8 mouse cellular contexts compared by ENCODE assay signal in the genomic region with DNA sequence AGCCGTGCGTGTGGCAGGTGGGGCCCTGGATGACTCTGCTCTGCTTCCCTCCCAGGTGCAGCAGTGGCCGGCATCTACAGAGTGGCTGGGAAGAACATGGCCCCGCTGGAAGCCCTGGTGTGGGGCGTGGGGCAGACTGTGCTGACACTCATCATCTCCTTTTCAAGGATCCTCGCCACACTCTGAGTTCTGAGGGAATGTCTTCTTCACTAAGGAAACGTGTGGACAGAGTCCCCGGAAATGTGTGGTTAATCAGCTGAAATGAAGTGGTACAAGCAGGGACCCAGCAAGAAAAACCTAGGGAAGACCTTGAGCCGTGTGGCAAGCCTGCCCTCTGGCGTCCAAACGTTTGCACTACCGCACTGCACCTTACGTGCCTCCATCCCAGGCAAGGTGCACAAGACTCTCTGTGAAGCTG. TPM values are rescaled to one million over a fixed set of nuclear protein-coding genes. Genes with fewer than 3 reads are reported as not detected.
DNase-seq lines count a peak whose midpoint lies in the region; ATAC-seq lines count a peak whose summit lies in the region.

No protein-coding gene starts in this region.

- H3K4me3 ChIP-seq in limb, embryonic 10.5 days, result no peak overlapping the region

- no peaks in the 10 kb centered on the region for H3K36me3 ChIP-seq in limb, embryonic 10.5 days

- DNase-seq in 3134 (ENCODE audit: extremely low read depth, insufficient read length, low spot score), result peak; percentile 51
- DNase-seq in gastrocnemius, postnatal 10 days, result peak; percentile 76
- DNase-seq in kidney, adult 18-20 months, result peak; percentile 84
- DNase-seq in limb, embryonic 10.5 days (ENCODE audit: low spot score), result peak; percentile 75
- peak; percentile 56 to 64 for DNase-seq in spleen, postnatal 36 days (ENCODE audit: low spot score in 2 of 2)

- ATAC-seq in activated CD4-positive, CD25-positive, alpha-beta regulatory T cell, adult 4 months, result peak; percentile 69
- peak; percentile 95 for ATAC-seq in common myeloid progenitor, adult 5-6 weeks (replicated peaks; ENCODE audit: low read depth, poor library complexity, severe bottlenecking)
- ATAC-seq in monocyte, adult 5-6 weeks (replicated peaks; ENCODE audit: insufficient number of reproducible peaks, low FRiP score, low TSS enrichment, poor library complexity, severe bottlenecking), result peak; percentile 85

- H3K27ac ChIP-seq in limb, embryonic 10.5 days, result no peak overlapping the region

- H3K27me3 ChIP-seq in limb, embryonic 10.5 days (ENCODE audit: low read depth, poor library complexity, severe bottlenecking), result no peaks in the 10 kb centered on the region

- no peaks in the 10 kb centered on the region for H3K9me3 ChIP-seq in limb, embryonic 10.5 days (replicated peaks)

- 0 out of 2 replicates have a peak, but pooled peaks cover 3% of the 10 kb centered on the region for H3K4me1 ChIP-seq in limb, embryonic 10.5 days

- 25% methylated on average over 13 of the region's 13 CpGs for WGBS in limb, embryonic 10.5 days

RNA-seq across cellular contexts. Expression of a gene that starts 28.7 kb away (rescaled TPM):
- 10 to 100 TPM; 10.5 to 10.8 TPM for polyA plus RNA-seq in activated CD4-positive, CD25-positive, alpha-beta regulatory T cell, adult 4 months (2017; shearing (Covaris generic))
- 14.7 and 15.7 TPM in 2 replicates for total RNA-seq in common myeloid progenitor, adult 5-6 weeks (2017)
- 10 to 100 TPM; 21.6 to 24.5 TPM for total RNA-seq in gastrocnemius, postnatal 10 days (2021)
- polyA plus RNA-seq in limb, embryonic 10.5 days (2016; fragmentation: Nextera tagmentation; extraction: Ambion mirVana), result 4.4 and 7.2 TPM in 2 replicates
- 17.6 to 20.1 TPM (median 18.7 TPM) in 3 replicates for total RNA-seq in monocyte, adult 5-6 weeks (2017)
